Mouse (Mus musculus) frontal cortex, postnatal 14 days (tissue): Measurements from ENCODE around the gene Pdgfb.

Experiments
- DNase-seq, 2 experiments: peaks; one replicate each; pipeline ENCODE4 v3.0.0; 2022; ENCODE audit warnings: low spot score in 2 of 2

Pdgfb gene

DNA sequence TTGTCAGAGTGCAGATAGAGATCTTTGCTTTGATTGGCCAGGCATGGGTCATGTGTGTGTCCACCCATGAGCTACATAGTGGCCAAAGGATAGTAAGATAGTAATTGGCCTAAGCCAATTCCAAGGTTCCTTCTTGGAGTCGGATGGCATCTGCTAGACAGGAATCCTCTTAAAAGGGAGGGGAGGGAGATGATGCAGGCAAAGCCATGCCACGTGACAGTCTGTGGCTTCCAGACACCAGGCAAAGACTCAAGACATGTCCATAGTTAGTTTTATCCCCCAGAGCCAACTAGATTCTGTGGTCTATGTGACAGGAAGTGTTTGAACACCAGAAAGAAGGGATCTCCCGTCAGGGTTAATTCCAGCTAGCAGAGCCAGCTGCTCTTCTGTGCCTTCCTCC, 56.4 kb downstream of the Pdgfb start:
- DNase-seq: no peak

DNA sequence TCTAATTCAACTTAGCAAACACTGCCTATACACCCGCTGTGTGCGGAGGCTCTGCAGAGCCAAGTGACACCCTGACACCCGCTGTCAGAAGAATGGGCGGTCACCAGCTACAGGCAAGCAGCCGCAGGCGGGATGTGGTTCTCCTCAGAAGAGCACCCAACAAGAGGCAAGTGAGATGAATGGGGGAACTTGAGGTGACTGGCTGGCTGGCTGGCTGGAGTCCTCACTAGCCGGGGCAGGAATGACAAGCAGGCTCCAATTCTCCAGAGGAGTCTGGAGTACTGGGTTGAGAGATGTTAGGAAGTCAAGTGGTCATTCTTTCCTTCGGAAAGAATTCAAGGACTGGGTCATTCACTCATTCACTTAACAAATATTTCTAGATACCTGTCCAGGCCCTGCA, 58.2 kb downstream of the Pdgfb start:
- no peak for DNase-seq

DNA sequence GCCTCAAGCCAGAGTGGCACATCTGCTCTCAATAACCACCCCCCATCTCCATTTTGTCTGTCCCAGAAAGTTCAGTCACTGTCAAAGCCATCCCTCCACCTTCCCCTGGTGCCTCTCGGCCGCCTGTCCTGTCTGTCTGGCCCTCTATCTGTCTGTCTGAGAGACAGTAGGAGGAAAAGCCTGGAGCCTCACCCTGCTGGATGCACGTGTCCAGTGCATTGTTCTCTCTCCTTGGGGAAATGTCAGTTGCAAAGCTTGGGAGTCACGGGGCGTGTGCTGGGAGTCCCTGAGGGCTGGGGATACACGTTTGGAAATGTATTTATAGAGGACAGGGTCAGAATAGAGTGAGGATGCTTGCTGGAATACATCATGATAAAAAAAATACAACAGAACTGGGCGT, 61.3 kb downstream of the Pdgfb start:
- no peak for DNase-seq

DNA sequence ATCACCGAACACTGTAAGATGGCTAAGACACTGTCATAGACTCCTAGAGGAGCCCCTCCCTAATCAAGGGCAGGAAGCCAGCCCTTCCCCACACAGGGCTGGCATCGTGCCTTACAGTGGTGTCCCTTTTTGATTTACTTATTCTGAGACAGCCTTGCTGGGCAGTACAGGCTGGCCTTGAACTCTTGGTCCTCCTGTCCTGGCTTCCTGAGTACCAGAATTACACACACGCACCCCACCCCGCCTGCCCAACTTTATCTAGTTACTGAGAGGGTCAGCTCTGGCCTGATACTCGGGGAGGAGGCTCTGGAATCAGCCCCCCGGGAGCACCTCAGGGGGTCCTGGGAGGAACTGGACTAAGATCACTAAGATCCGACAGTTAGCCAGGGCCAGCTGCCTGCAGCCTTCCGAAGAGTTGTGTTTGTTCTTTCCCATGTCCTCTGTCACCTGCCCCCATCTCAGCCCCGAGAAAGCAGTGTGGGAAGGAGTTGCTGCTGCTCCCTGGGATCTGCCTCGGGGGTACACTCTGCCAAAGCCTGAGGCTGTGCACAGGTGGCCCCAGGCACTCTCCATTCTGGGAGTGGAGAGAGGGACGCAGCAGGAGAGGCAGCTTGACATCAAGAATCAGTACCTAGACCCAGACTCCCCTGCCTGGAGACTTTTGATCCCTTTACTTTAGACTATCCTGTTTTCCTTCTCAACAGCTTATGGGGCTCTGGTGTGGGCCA, 62.1 kb downstream of the Pdgfb start:
- no peak for DNase-seq

- DNase-seq: no peak
These were observed 62.9 kb downstream of the Pdgfb start for GRCm38 (mm10) chr15:79951730-79952503.

- no peak for DNase-seq
These were observed 63.6 kb downstream of the Pdgfb start for GRCm38 (mm10) chr15:79951226-79951625.

- DNase-seq: no peak
These were observed 64.3 kb downstream of the Pdgfb start for GRCm38 (mm10) chr15:79950250-79951025.

GRCm38 (mm10) chr15:79947681-79948080, 67.1 kb downstream of the Pdgfb start:
- no peak for DNase-seq

DNA sequence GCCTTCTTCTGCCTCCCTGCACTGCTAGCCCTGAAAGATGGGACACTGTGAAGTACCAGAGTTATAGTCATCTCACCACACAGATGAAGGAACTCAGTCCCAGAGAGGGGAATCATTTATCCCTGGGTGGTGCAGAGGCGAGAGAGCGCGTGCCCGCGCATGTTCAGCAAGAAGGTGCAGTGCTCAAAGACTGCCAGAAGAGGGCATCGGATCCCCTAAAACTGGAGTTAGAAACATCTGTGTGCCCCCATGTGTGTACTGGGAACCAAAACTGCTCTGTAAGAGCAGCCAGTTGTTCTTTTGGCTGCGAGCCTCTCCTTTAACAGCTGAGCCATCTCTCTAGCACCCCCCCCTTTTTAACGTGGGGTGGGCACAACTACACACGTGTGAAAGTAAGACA, 68.0 kb downstream of the Pdgfb start:
- DNase-seq: no peak

GRCm38 (mm10) chr15:79946022-79946421, 68.8 kb downstream of the Pdgfb start:
- peak; percentile 68 to 84 for DNase-seq
